Mouse (Mus musculus) limb, embryonic 10.5 days (tissue): ENCODE data around the gene Kcnq2. TPM values are rescaled to one million over a fixed set of nuclear protein-coding genes. Genes with fewer than 3 reads are reported as not detected.

Experiments used
- DNase-seq: peaks from one replicate; pipeline ENCODE4 v3.0.0-alpha.2; 2017; ENCODE audit warnings: low spot score
- H3K27ac ChIP-seq: fragments of 300-500 bp; sonication (generic); 2 replicates; pipeline ENCODE4 v1.5.1; 2016; ENCODE audit warnings: mild to moderate bottlenecking
- H3K27me3 ChIP-seq: fragments of 300-500 bp; sonication (generic); 2 replicates; pipeline ENCODE4 v1.6.1; 2016; ENCODE audit warnings: low read depth, mild to moderate bottlenecking; ENCODE audit not compliant: poor library complexity, severe bottlenecking
- H3K36me3 ChIP-seq: fragments of 300-500 bp; sonication (generic); 2 replicates; pipeline ENCODE4 v1.6.1; 2016; ENCODE audit warnings: mild to moderate bottlenecking, moderate library complexity
- H3K4me1 ChIP-seq: fragments of 300-500 bp; sonication (generic); 2 replicates; pipeline ENCODE4 v1.6.1; 2016
- H3K4me3 ChIP-seq: fragments of 300-500 bp; sonication (generic); 2 replicates; pipeline ENCODE4 v1.5.1; 2016; ENCODE audit warnings: mild to moderate bottlenecking, moderate library complexity
- H3K9me3 ChIP-seq: fragments of 300-500 bp; sonication (generic); replicated peaks from 2 replicates; pipeline ENCODE4 v1.6.1; 2016; ENCODE audit warnings: mild to moderate bottlenecking
- WGBS: fragments of 180-500 bp; shearing (Covaris S2); methylation state at CpG from one replicate; pipeline ENCODE4 v1.1.7; 2016; 5-methylcytosine and 5-hydroxymethylcytosine counted together
- polyA plus RNA-seq: library from polyadenylated mRNA; unstranded; fragments of >200 nt; fragmentation: Nextera tagmentation; extraction: Ambion mirVana; gene quantifications from 2 replicates; pipeline ENCODE4 v1.2.1, GENCODE M21; 2016

Gene Kcnq2
- polyA plus RNA-seq, 1 experiment from 2014 or later, result 0.20 TPM

DNA sequence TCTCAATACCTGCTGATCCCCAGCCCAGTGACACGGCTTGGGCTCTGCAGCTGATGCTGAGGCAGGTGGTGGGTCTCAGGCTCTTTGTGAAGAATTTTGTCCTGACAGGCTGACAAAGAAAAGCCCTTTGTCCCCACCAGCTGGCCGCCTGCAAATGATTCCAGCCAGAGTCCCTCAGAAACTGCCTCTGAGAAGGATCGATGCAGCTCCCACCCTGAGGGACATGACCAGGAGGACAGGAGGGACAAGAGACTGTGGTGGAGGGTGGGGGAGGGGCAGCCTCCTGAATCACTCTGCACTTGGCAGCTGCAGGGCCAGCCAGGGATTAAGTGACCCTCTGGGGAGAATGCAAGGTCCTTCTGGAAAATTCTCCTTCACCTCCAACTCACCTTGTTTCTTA, 91.1 kb downstream of the Kcnq2 start:
- no peaks in the 10 kb centered on the region for H3K9me3 ChIP-seq
- peaks cover 36% of the 10 kb centered on the region for H3K4me1 ChIP-seq
- no peak overlapping the region for H3K4me3 ChIP-seq
- DNase-seq, result no peak
- peak overlapping the region; percentile 4; the same call in 1 of the 2 replicates for H3K27ac ChIP-seq
- H3K36me3 ChIP-seq, result no peaks in the 10 kb centered on the region
- H3K27me3 ChIP-seq, result peaks cover 45% of the 10 kb centered on the region
- 22% methylated on average over 3 of the region's 3 CpGs for WGBS

DNA sequence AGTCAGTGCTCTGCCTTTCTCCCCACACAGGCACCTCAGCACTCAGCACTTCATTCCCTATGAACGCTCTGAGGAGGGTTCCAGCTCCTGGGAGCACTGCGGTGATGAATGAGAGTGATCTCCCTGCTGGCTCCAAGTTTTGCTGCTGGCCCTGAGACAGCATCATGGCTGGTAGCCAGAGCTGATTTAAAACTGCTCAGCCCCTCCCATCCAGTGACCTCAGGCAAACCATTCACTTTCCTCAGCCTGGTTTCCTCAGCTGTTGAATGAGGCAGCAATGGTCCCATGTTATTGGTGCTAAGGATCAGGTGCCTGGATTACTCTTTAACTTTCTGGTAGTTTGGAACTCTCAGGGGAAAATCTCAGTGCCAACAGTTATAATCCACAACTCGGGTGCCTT, 91.7 kb downstream of the Kcnq2 start, which contains the start of gene Chrna4:
Gene Chrna4 (minus strand): TSS at position 110 of the 400 bp plus-strand sequence.
- no peak for DNase-seq
- Histone ChIP-seq H3K9me3 (no peaks in the 10 kb centered on the region), H3K27me3 (peaks cover 51% of the 10 kb centered on the region), H3K27ac (peak within 1 kb of the TSS; percentile 4), H3K36me3 (no peaks in the 10 kb centered on the region), H3K4me1 (peaks cover 41% of the 10 kb centered on the region), H3K4me3 (no peak within 1 kb of the TSS)
- 66% methylated on average over 3 of the region's 3 CpGs for WGBS

DNA sequence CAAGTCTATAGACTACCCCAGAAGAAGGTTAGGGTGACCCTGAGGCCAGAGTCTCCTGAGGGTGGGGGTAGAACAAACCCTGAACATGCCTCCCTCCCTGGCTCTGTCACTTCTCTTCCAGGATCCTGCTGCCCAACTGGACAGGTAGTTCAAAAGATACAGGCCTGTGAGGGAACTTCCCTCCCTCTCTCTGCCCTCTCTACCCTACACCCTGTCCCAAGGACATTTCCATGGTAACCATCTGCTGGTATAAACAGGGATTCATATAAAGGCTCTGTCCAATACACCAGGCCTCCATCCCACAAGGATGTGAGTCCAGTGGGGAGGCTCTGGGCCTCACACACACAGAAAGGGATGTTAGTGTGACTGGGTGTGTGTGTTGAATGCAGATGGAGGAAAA, 92.7 kb downstream of the Kcnq2 start:
- Histone ChIP-seq H3K4me1 (peaks cover 47% of the 10 kb centered on the region), H3K27ac (no peak overlapping the region; the same call in 1 of the 2 replicates), H3K27me3 (peaks cover 61% of the 10 kb centered on the region), H3K36me3 (no peaks in the 10 kb centered on the region), H3K4me3 (no peak overlapping the region), H3K9me3 (no peaks in the 10 kb centered on the region)
- no peak for DNase-seq

GRCm38 (mm10) chr2:181041941-181042340, 93.2 kb downstream of the Kcnq2 start:
- Histone ChIP-seq H3K27me3 (peaks cover 66% of the 10 kb centered on the region), H3K9me3 (no peaks in the 10 kb centered on the region), H3K4me3 (no peak overlapping the region), H3K27ac (no peak overlapping the region), H3K4me1 (peaks cover 47% of the 10 kb centered on the region), H3K36me3 (no peaks in the 10 kb centered on the region)
- 7% methylated on average over 7 of the region's 7 CpGs for WGBS
- DNase-seq, result no peak

GRCm38 (mm10) chr2:181039356-181039680, 95.8 kb downstream of the Kcnq2 start:
- H3K27ac ChIP-seq, result peak overlapping the region; percentile 68; the same call in 1 of the 2 replicates

GRCm38 (mm10) chr2:181038644-181039355, 96.3 kb downstream of the Kcnq2 start:
- Histone ChIP-seq H3K27me3 (peaks cover 96% of the 10 kb centered on the region), H3K36me3 (no peaks in the 10 kb centered on the region), H3K4me1 (peaks cover 40% of the 10 kb centered on the region), H3K9me3 (no peaks in the 10 kb centered on the region), H3K4me3 (peak overlapping the region; percentile 70), H3K27ac (peak overlapping the region; percentile 68)
- 1% methylated on average over 61 of the region's 63 CpGs for WGBS
- peak; percentile 72 for DNase-seq

More at GRCm38 (mm10) chr2:181039356-181039680, 95.8 kb downstream of the Kcnq2 start:
- Histone ChIP-seq H3K4me1 (peaks cover 45% of the 10 kb centered on the region), H3K4me3 (peak overlapping the region; percentile 70), H3K9me3 (no peaks in the 10 kb centered on the region), H3K36me3 (no peaks in the 10 kb centered on the region), H3K27me3 (peaks cover 91% of the 10 kb centered on the region)
- DNase-seq, result no peak
- WGBS, result under 1% methylated on average over 16 of the region's 16 CpGs

- H3K27ac ChIP-seq, result no peak overlapping the region
- no peak overlapping the region for H3K4me3 ChIP-seq
- H3K36me3 ChIP-seq, result no peaks in the 10 kb centered on the region
- WGBS, result 81% methylated on average over 6 of the region's 6 CpGs
- no peaks in the 10 kb centered on the region for H3K9me3 ChIP-seq
- H3K27me3 ChIP-seq, result peaks cover 95% of the 10 kb centered on the region
- peaks cover 20% of the 10 kb centered on the region for H3K4me1 ChIP-seq
- DNase-seq, result no peak
Measured at GRCm38 (mm10) chr2:181036561-181036960, 98.5 kb downstream of the Kcnq2 start.

- no peak for DNase-seq
- peaks cover 85% of the 10 kb centered on the region for H3K27me3 ChIP-seq
- H3K36me3 ChIP-seq, result no peaks in the 10 kb centered on the region
- no peak overlapping the region for H3K4me3 ChIP-seq
- no peaks in the 10 kb centered on the region for H3K9me3 ChIP-seq
- WGBS, result 73% methylated on average over 7 of the region's 7 CpGs
- H3K4me1 ChIP-seq, result peaks cover 20% of the 10 kb centered on the region
- H3K27ac ChIP-seq, result no peak overlapping the region
Measured at GRCm38 (mm10) chr2:181035186-181035585, 99.9 kb downstream of the Kcnq2 start.

DNA sequence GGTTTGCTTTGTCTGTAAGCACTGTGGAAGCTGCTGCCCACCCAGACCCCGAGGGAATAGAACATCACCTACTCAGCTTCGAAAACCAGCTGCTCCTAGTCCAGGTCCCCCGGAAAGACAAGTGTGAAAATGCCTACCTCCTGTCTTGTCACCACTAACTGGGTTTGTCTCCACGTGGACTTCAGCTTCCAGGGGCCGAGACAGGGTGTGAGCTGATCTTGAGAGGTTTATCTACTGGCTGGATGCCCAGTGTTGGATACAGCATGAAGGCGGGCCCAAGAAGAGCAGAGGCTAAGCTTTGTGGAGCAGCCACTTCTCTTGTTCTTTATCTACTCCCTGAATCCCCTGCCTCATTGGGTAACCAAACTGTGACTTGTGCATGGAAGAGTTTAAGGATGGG, 101.8 kb downstream of the Kcnq2 start:
- no peaks in the 10 kb centered on the region for H3K36me3 ChIP-seq
- H3K9me3 ChIP-seq, result no peaks in the 10 kb centered on the region
- no peak overlapping the region for H3K27ac ChIP-seq
- WGBS, result 84% methylated on average over 6 of the region's 6 CpGs
- DNase-seq, result no peak
- peaks cover 4% of the 10 kb centered on the region for H3K4me1 ChIP-seq
- H3K4me3 ChIP-seq, result no peak overlapping the region
- peaks cover 67% of the 10 kb centered on the region for H3K27me3 ChIP-seq

GRCm38 (mm10) chr2:181032407-181032806, 102.7 kb downstream of the Kcnq2 start:
- Histone ChIP-seq H3K27me3 (peaks cover 58% of the 10 kb centered on the region), H3K4me3 (no peak overlapping the region)
- DNase-seq, result no peak

DNA sequence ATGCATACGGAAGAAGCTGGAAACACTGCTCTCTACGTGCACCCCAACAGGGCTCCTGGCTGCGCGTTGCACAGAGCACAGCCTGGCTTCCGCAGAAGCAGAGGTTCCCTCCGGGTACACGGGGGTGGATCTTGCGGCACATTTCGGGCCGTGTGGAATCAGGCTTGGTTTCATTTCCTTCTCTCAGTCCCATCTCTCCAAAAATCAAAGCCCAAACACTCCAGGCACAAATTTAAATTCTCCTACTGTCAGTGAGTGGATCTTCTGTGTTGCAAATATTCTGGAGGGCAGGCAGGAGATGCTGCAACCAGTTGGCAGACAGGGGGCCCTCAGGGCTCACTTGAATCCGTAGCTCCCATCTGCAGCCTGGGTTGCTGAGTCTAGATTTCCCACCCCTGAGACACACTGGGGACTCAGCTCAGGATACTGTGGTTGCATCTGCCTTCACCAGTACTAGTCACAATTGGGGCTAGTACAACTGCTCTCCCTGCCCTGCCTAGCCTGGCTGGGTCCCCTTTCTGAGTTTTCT, 103.6 kb downstream of the Kcnq2 start:
- DNase-seq, result no peak
- Histone ChIP-seq H3K27ac (no peak overlapping the region), H3K4me1 (no peaks in the 10 kb centered on the region), H3K27me3 (peaks cover 48% of the 10 kb centered on the region), H3K9me3 (no peaks in the 10 kb centered on the region), H3K4me3 (no peak overlapping the region), H3K36me3 (no peaks in the 10 kb centered on the region)
- 83% methylated on average over 11 of the region's 11 CpGs for WGBS

More at GRCm38 (mm10) chr2:181032407-181032806, 102.7 kb downstream of the Kcnq2 start:
- Histone ChIP-seq H3K9me3 (no peaks in the 10 kb centered on the region), H3K36me3 (no peaks in the 10 kb centered on the region), H3K27ac (no peak overlapping the region), H3K4me1 (no peaks in the 10 kb centered on the region)
- WGBS, result 40% methylated on average over 5 of the region's 5 CpGs
